Mouse (Mus musculus): ENCODE measurements at regions not wholly inside any gene's neighbourhood (a gene's known extent, or its start where the extent isn't known, plus 50 kb on each side); places are given as distances from the start of the nearest gene placed in this dataset.

- no peak for ATAC-seq (replicated peaks; ENCODE audit: low read depth, poor library complexity, severe bottlenecking)
Observed at GRCm38 (mm10) chr13:34576392-34576791, 76.9 kb downstream of the Pxdc1 start.

GRCm38 (mm10) chr13:34575997-34576314 lies 77.3 kb downstream of the Pxdc1 start:
- no peak for ATAC-seq (replicated peaks; ENCODE audit: low read depth, poor library complexity, severe bottlenecking)

- ATAC-seq (replicated peaks; ENCODE audit: low read depth, poor library complexity, severe bottlenecking) = no peak
Observed at GRCm38 (mm10) chr13:34575179-34575996, 77.9 kb downstream of the Pxdc1 start.

GRCm38 (mm10) chr13:34569312-34569711 lies 84.0 kb downstream of the Pxdc1 start:
- no peak for ATAC-seq (replicated peaks; ENCODE audit: low read depth, poor library complexity, severe bottlenecking)

GRCm38 (mm10) chr13:34566687-34567086 lies 86.6 kb downstream of the Pxdc1 start:
- ATAC-seq (replicated peaks; ENCODE audit: low read depth, poor library complexity, severe bottlenecking) = no peak

- no peak for ATAC-seq (replicated peaks; ENCODE audit: low read depth, poor library complexity, severe bottlenecking)
Observed at GRCm38 (mm10) chr13:34550130-34550884, 103.0 kb downstream of the Pxdc1 start.

GRCm38 (mm10) chr13:34540646-34541045 lies 112.6 kb downstream of the Pxdc1 start:
- no peak for ATAC-seq (replicated peaks; ENCODE audit: low read depth, poor library complexity, severe bottlenecking)

GRCm38 (mm10) chr13:34533896-34534295 lies 119.4 kb downstream of the Pxdc1 start:
- ATAC-seq (replicated peaks; ENCODE audit: low read depth, poor library complexity, severe bottlenecking) = no peak

GRCm38 (mm10) chr13:34511332-34511731 lies 142.0 kb downstream of the Pxdc1 start:
- ATAC-seq (replicated peaks; ENCODE audit: low read depth, poor library complexity, severe bottlenecking) = no peak

- ATAC-seq (replicated peaks; ENCODE audit: low read depth, poor library complexity, severe bottlenecking) = no peak
Observed at GRCm38 (mm10) chr13:34507224-34507623, 146.1 kb downstream of the Pxdc1 start.

- no peak for ATAC-seq (replicated peaks; ENCODE audit: low read depth, poor library complexity, severe bottlenecking)
Observed at GRCm38 (mm10) chr13:34505861-34506260, 147.4 kb downstream of the Pxdc1 start.

- no peak for ATAC-seq (replicated peaks; ENCODE audit: low read depth, poor library complexity, severe bottlenecking)
Observed at GRCm38 (mm10) chr13:34504879-34505278, 148.4 kb downstream of the Pxdc1 start.

GRCm38 (mm10) chr13:34498910-34499309 lies 153.9 kb upstream of the Slc22a23 start:
- no peak for ATAC-seq (replicated peaks; ENCODE audit: low read depth, poor library complexity, severe bottlenecking)

- no peak for ATAC-seq (replicated peaks; ENCODE audit: low read depth, poor library complexity, severe bottlenecking)
Observed at GRCm38 (mm10) chr13:34497667-34498066, 152.7 kb upstream of the Slc22a23 start.

GRCm38 (mm10) chr13:34484831-34485230 lies 139.8 kb upstream of the Slc22a23 start:
- no peak for ATAC-seq (replicated peaks; ENCODE audit: low read depth, poor library complexity, severe bottlenecking)

- no peak for ATAC-seq (replicated peaks; ENCODE audit: low read depth, poor library complexity, severe bottlenecking)
Observed at GRCm38 (mm10) chr13:34481461-34481860, 136.5 kb upstream of the Slc22a23 start.

- ATAC-seq (replicated peaks; ENCODE audit: low read depth, poor library complexity, severe bottlenecking) = no peak
Observed at GRCm38 (mm10) chr13:34470410-34470809, 125.4 kb upstream of the Slc22a23 start.

GRCm38 (mm10) chr13:34469568-34469967 lies 124.6 kb upstream of the Slc22a23 start:
- ATAC-seq (replicated peaks; ENCODE audit: low read depth, poor library complexity, severe bottlenecking) = no peak

- no peak for ATAC-seq (replicated peaks; ENCODE audit: low read depth, poor library complexity, severe bottlenecking)
Observed at GRCm38 (mm10) chr13:34468132-34468748, 123.3 kb upstream of the Slc22a23 start.

- ATAC-seq (replicated peaks; ENCODE audit: low read depth, poor library complexity, severe bottlenecking) = 0 out of 2 replicates have a peak, but pooled peaks have one; percentile 39
Observed at GRCm38 (mm10) chr13:34465862-34466430, 121.0 kb upstream of the Slc22a23 start.

- no peak for ATAC-seq (replicated peaks; ENCODE audit: low read depth, poor library complexity, severe bottlenecking)
Observed at GRCm38 (mm10) chr13:34465456-34465855, 120.5 kb upstream of the Slc22a23 start.
